ENCODE assay signal across 23 mouse cellular contexts in genomic region chr1:106517099-106517498, GRCm38 (mm10).
A peak's percentile ranks its signal among the peaks of the same experiment; 100 is the strongest.
DNase-seq lines count a peak whose midpoint lies in the region; ATAC-seq and TF ChIP-seq lines count a peak whose summit lies in the region.
"Had no signal": no experiment of that assay in that cellular context is flagged by ENCODE, and none has a peak within 500 bp of the region (broad histone marks: within the 10 kb centered on the region; RNA-seq: fewer than 3 reads in every experiment).

No protein-coding gene starts in this region.

- H3K27me3 ChIP-seq in liver, embryonic 11.5 days (replicated peaks; ENCODE audit: control insufficient read depth, insufficient read depth, low read length), result no peaks in the 10 kb centered on the region
- H3K27me3 ChIP-seq in liver, embryonic 12.5 days (replicated peaks), result no peaks in the 10 kb centered on the region
- H3K27me3 ChIP-seq in intestine, embryonic 14.5 days (replicated peaks; ENCODE audit: control insufficient read depth, insufficient read depth, low read length), result no peaks in the 10 kb centered on the region
- H3K27me3 ChIP-seq in intestine, postnatal 0 days (replicated peaks; ENCODE audit: control insufficient read depth, insufficient read depth, low read length), result no peaks in the 10 kb centered on the region
- no peaks in the 10 kb centered on the region for H3K27me3 ChIP-seq in stomach, embryonic 16.5 days (ENCODE audit: control insufficient read depth, insufficient read depth, low read length)
- H3K27me3 ChIP-seq: forebrain, embryonic 13.5 days; heart, embryonic 13.5 days; hindbrain, embryonic 12.5 days had no signal

- DNase-seq in liver, embryonic 11.5 days (ENCODE audit: low spot score), result no peak
- DNase-seq in intestine, embryonic 14.5 days (ENCODE audit: low spot score), result peak; percentile 53
- no peak for DNase-seq in left cerebral cortex, adult 11 months (ENCODE audit: low spot score)
- DNase-seq in adrenal gland, postnatal 25 days, result no peak
- DNase-seq in lung, postnatal 14 days, result no peak
- DNase-seq: adrenal gland, adult 8-10 months; adrenal gland, postnatal 36 days; cerebellum, adult 18-20 months; cerebellum, adult 9-10 months; cerebellum, postnatal 14 days; gastrocnemius, postnatal 10 days; gastrocnemius, postnatal 36 days had no signal

- H3K4me2 ChIP-seq in liver, embryonic 11.5 days, result no peak overlapping the region
- no peak overlapping the region for H3K4me2 ChIP-seq in liver, embryonic 12.5 days
- no peak overlapping the region for H3K4me2 ChIP-seq in intestine, embryonic 14.5 days (ENCODE audit: low read length)
- H3K4me2 ChIP-seq in intestine, postnatal 0 days (replicated peaks; ENCODE audit: low read depth), result no peak overlapping the region
- no peak overlapping the region for H3K4me2 ChIP-seq in stomach, embryonic 16.5 days (ENCODE audit: low read depth, low read length)
- H3K4me2 ChIP-seq: forebrain, embryonic 13.5 days; heart, embryonic 13.5 days; hindbrain, embryonic 12.5 days had no signal

- H3K4me3 ChIP-seq in liver, embryonic 11.5 days (ENCODE audit: low read depth, low read length), result no peak overlapping the region
- no peak overlapping the region for H3K4me3 ChIP-seq in liver, embryonic 12.5 days
- H3K4me3 ChIP-seq in intestine, embryonic 14.5 days (ENCODE audit: low read depth, low read length), result no peak overlapping the region
- no peak overlapping the region for H3K4me3 ChIP-seq in intestine, postnatal 0 days (ENCODE audit: low read depth, low read length)
- H3K4me3 ChIP-seq in stomach, embryonic 16.5 days (replicated peaks; ENCODE audit: low read length), result no peak overlapping the region
- H3K4me3 ChIP-seq: forebrain, embryonic 10.5 days; forebrain, embryonic 13.5 days; heart, adult 2 months; heart, embryonic 10.5 days; heart, embryonic 13.5 days; hindbrain, embryonic 12.5 days had no signal

- ATAC-seq in liver, embryonic 11.5 days (replicated peaks; ENCODE audit: low FRiP score), result 0 out of 2 replicates have a peak, but pooled peaks have one; percentile 31
- ATAC-seq in liver, embryonic 12.5 days, result no peak; the same call in 1 of the 2 replicates
- ATAC-seq in intestine, embryonic 14.5 days (replicated peaks; ENCODE audit: low FRiP score, low TSS enrichment, low read depth), result peak; percentile 77
- peak; percentile 77 for ATAC-seq in intestine, postnatal 0 days
- ATAC-seq in stomach, embryonic 16.5 days (ENCODE audit: insufficient read depth, low FRiP score), result peak; percentile 85
- ATAC-seq: activated CD4-positive, CD25-positive, alpha-beta regulatory T cell, adult 4 months; forebrain, embryonic 13.5 days; forebrain, embryonic 16.5 days had no signal

- H3K4me1 ChIP-seq in liver, embryonic 11.5 days (replicated peaks; ENCODE audit: control insufficient read depth, insufficient read depth, low read length), result no peaks in the 10 kb centered on the region; the same call in 1 of the 2 replicates
- peaks cover 6% of the 10 kb centered on the region; the same call in 1 of the 2 replicates for H3K4me1 ChIP-seq in liver, embryonic 12.5 days
- 0 out of 2 replicates have a peak, but pooled peaks cover 4% of the 10 kb centered on the region for H3K4me1 ChIP-seq in intestine, embryonic 14.5 days (replicated peaks; ENCODE audit: control insufficient read depth, insufficient read depth, low read length)
- no peaks in the 10 kb centered on the region for H3K4me1 ChIP-seq in intestine, postnatal 0 days (replicated peaks; ENCODE audit: control insufficient read depth, insufficient read depth, low read length)
- H3K4me1 ChIP-seq in stomach, embryonic 16.5 days (ENCODE audit: control insufficient read depth, insufficient read depth, low read length), result peaks cover 7% of the 10 kb centered on the region; the same call in 1 of the 2 replicates
- H3K4me1 ChIP-seq: forebrain, embryonic 10.5 days; forebrain, embryonic 13.5 days; heart, embryonic 10.5 days; hindbrain, embryonic 12.5 days had no signal

- H3K36me3 ChIP-seq in liver, embryonic 11.5 days (ENCODE audit: control insufficient read depth, insufficient read depth, low read length), result no peaks in the 10 kb centered on the region
- H3K36me3 ChIP-seq in liver, embryonic 12.5 days, result no peaks in the 10 kb centered on the region
- H3K36me3 ChIP-seq in intestine, embryonic 14.5 days (ENCODE audit: control insufficient read depth, insufficient read depth, low read length), result no peaks in the 10 kb centered on the region
- H3K36me3 ChIP-seq in intestine, postnatal 0 days (ENCODE audit: control insufficient read depth, insufficient read depth), result no peaks in the 10 kb centered on the region
- H3K36me3 ChIP-seq in stomach, embryonic 16.5 days (ENCODE audit: control insufficient read depth, insufficient read depth, low read length), result no peaks in the 10 kb centered on the region
- H3K36me3 ChIP-seq: forebrain, embryonic 10.5 days; heart, embryonic 10.5 days; heart, embryonic 13.5 days; hindbrain, embryonic 12.5 days had no signal

- no peak overlapping the region for H3K9ac ChIP-seq in liver, embryonic 11.5 days (ENCODE audit: low read depth, low read length)
- H3K9ac ChIP-seq in liver, embryonic 12.5 days, result no peak overlapping the region
- no peak overlapping the region for H3K9ac ChIP-seq in intestine, embryonic 14.5 days (ENCODE audit: low read length)
- H3K9ac ChIP-seq in intestine, postnatal 0 days (ENCODE audit: low read depth, low read length), result no peak overlapping the region
- H3K9ac ChIP-seq in stomach, embryonic 16.5 days (ENCODE audit: low read length), result no peak overlapping the region
- H3K9ac ChIP-seq: forebrain, embryonic 13.5 days; heart, embryonic 13.5 days; hindbrain, embryonic 12.5 days had no signal

- no peak overlapping the region for H3K27ac ChIP-seq in liver, embryonic 11.5 days (ENCODE audit: low read depth, low read length)
- no peak overlapping the region for H3K27ac ChIP-seq in liver, embryonic 12.5 days
- H3K27ac ChIP-seq in intestine, embryonic 14.5 days (ENCODE audit: low read depth), result peak overlapping the region; percentile 58; the same call in 1 of the 2 replicates
- H3K27ac ChIP-seq in intestine, postnatal 0 days (ENCODE audit: low read depth, low read length), result no peak overlapping the region
- peak overlapping the region; percentile 66 for H3K27ac ChIP-seq in stomach, embryonic 16.5 days (ENCODE audit: low read length)
- H3K27ac ChIP-seq: forebrain, embryonic 10.5 days; forebrain, embryonic 13.5 days; heart, adult 2 months; heart, embryonic 10.5 days; heart, embryonic 13.5 days; hindbrain, embryonic 12.5 days had no signal

- WGBS in liver, embryonic 11.5 days, result 88% methylated on average over 1 of the region's 1 CpGs
- whole genome bisulfite sequencing in liver, embryonic 12.5 days (ENCODE audit: insufficient replicate concordance), result 82% methylated on average over 1 of the region's 1 CpGs
- 92% methylated on average over 1 of the region's 1 CpGs for whole genome bisulfite sequencing in intestine, embryonic 14.5 days
- 38% methylated on average over 1 of the region's 1 CpGs for WGBS in intestine, postnatal 0 days
- 71% methylated on average over 1 of the region's 1 CpGs for WGBS in stomach, embryonic 16.5 days

- no peaks in the 10 kb centered on the region for H3K9me3 ChIP-seq in liver, embryonic 11.5 days (ENCODE audit: control insufficient read depth, low read length)
- no peaks in the 10 kb centered on the region for H3K9me3 ChIP-seq in liver, embryonic 12.5 days (replicated peaks)
- H3K9me3 ChIP-seq in intestine, embryonic 14.5 days (ENCODE audit: control insufficient read depth, low read length), result no peaks in the 10 kb centered on the region
- H3K9me3 ChIP-seq in intestine, postnatal 0 days (ENCODE audit: control insufficient read depth), result no peaks in the 10 kb centered on the region
- no peaks in the 10 kb centered on the region for H3K9me3 ChIP-seq in stomach, embryonic 16.5 days (replicated peaks; ENCODE audit: control insufficient read depth, low read length)
- H3K9me3 ChIP-seq: forebrain, embryonic 10.5 days; forebrain, embryonic 13.5 days; heart, embryonic 10.5 days; heart, embryonic 13.5 days; hindbrain, embryonic 12.5 days had no signal

- TF ChIP-seq CTCF in intestine, postnatal 0 days (IDR thresholded peaks at IDR 0.05; ENCODE audit: low read depth), result no peak

Comparison
In these comparisons a context has a peak if more than half of its experiments do, and no peak if none do; other contexts are left out.
1. H3K27ac ChIP-seq: peak in intestine, embryonic 14.5 days (single experiment) and stomach, embryonic 16.5 days (single experiment); none in liver, embryonic 11.5 days (single experiment), liver, embryonic 12.5 days (single experiment) and intestine, postnatal 0 days (single experiment).